Mouse (Mus musculus): ENCODE data around the gene Elp4. TPM values are rescaled to one million over a fixed set of nuclear protein-coding genes. Genes with fewer than 3 reads are reported as not detected.

Elp4 gene
- polyA plus RNA-seq, 1 experiment = not detected

GRCm38 (mm10) chr2:105908351-105908750, 4.0 kb upstream of the Elp4 start:
- TF ChIP-seq CTCF (IDR thresholded peaks at IDR 0.05; ENCODE audit: insufficient read depth, low read depth, low read length) (no peak), POLR2A (IDR thresholded peaks at IDR 0.05; ENCODE audit: insufficient read depth, low read depth, low read length) (no peak)
- 75% methylated on average over 5 of the region's 5 CpGs for WGBS
- no peak overlapping the region for H3K27ac ChIP-seq (ENCODE audit: insufficient read depth, low read depth, low read length)
- no peaks in the 10 kb centered on the region; the same call in 1 of the 2 replicates for H3K4me1 ChIP-seq (ENCODE audit: control insufficient read depth, insufficient read depth, low read length)
- no peak overlapping the region for H3K4me3 ChIP-seq (ENCODE audit: insufficient read depth, low read depth, low read length)

- TF ChIP-seq CTCF (IDR thresholded peaks at IDR 0.05; ENCODE audit: insufficient read depth, low read depth, low read length) (no peak), POLR2A (IDR thresholded peaks at IDR 0.05; ENCODE audit: insufficient read depth, low read depth, low read length) (no peak)
- Histone ChIP-seq H3K4me1 (ENCODE audit: control insufficient read depth, insufficient read depth, low read length) (no peaks in the 10 kb centered on the region), H3K27ac (ENCODE audit: insufficient read depth, low read depth, low read length) (peak overlapping the region; percentile 17; the same call in 1 of the 2 replicates), H3K4me3 (ENCODE audit: insufficient read depth, low read depth, low read length) (peak overlapping the region; percentile 72)
- WGBS = 0% methylated on average over 12 of the region's 12 CpGs
Measured at GRCm38 (mm10) chr2:105904757-105905146, 388 bp upstream of the Elp4 start.

- Histone ChIP-seq H3K27ac (ENCODE audit: insufficient read depth, low read depth, low read length) (no peak overlapping the region), H3K4me1 (ENCODE audit: control insufficient read depth, insufficient read depth, low read length) (no peaks in the 10 kb centered on the region), H3K4me3 (ENCODE audit: insufficient read depth, low read depth, low read length) (no peak overlapping the region)
- TF ChIP-seq CTCF (IDR thresholded peaks at IDR 0.05; ENCODE audit: insufficient read depth, low read depth, low read length) (no peak), POLR2A (IDR thresholded peaks at IDR 0.05; ENCODE audit: insufficient read depth, low read depth, low read length) (no peak)
Measured at GRCm38 (mm10) chr2:105890816-105891215, 13.5 kb downstream of the Elp4 start.

- no peaks in the 10 kb centered on the region for H3K4me1 ChIP-seq (ENCODE audit: control insufficient read depth, insufficient read depth, low read length)
- TF ChIP-seq POLR2A (IDR thresholded peaks at IDR 0.05; ENCODE audit: insufficient read depth, low read depth, low read length) = no peak
- no peak for TF ChIP-seq CTCF (IDR thresholded peaks at IDR 0.05; ENCODE audit: insufficient read depth, low read depth, low read length)
- H3K27ac ChIP-seq (ENCODE audit: insufficient read depth, low read depth, low read length) = no peak overlapping the region
- no peak overlapping the region for H3K4me3 ChIP-seq (ENCODE audit: insufficient read depth, low read depth, low read length)
- 98% methylated on average over 1 of the region's 1 CpGs for WGBS
Measured at GRCm38 (mm10) chr2:105873403-105873802, 31.0 kb downstream of the Elp4 start.

GRCm38 (mm10) chr2:105854740-105855139, 49.6 kb downstream of the Elp4 start:
- Histone ChIP-seq H3K4me3 (ENCODE audit: insufficient read depth, low read depth, low read length) (no peak overlapping the region), H3K27ac (ENCODE audit: insufficient read depth, low read depth, low read length) (no peak overlapping the region), H3K4me1 (ENCODE audit: control insufficient read depth, insufficient read depth, low read length) (0 out of 2 replicates have a peak, but pooled peaks cover 2% of the 10 kb centered on the region)
- WGBS = 40% methylated on average over 2 of the region's 2 CpGs
- TF ChIP-seq POLR2A (IDR thresholded peaks at IDR 0.05; ENCODE audit: insufficient read depth, low read depth, low read length) (no peak), CTCF (IDR thresholded peaks at IDR 0.05; ENCODE audit: insufficient read depth, low read depth, low read length) (no peak)

GRCm38 (mm10) chr2:105852971-105853370, 51.4 kb downstream of the Elp4 start:
- WGBS = 87% methylated on average over 2 of the region's 2 CpGs
- TF ChIP-seq CTCF (IDR thresholded peaks at IDR 0.05; ENCODE audit: insufficient read depth, low read depth, low read length) (no peak), POLR2A (IDR thresholded peaks at IDR 0.05; ENCODE audit: insufficient read depth, low read depth, low read length) (no peak)
- no peak overlapping the region for H3K27ac ChIP-seq (ENCODE audit: insufficient read depth, low read depth, low read length)

GRCm38 (mm10) chr2:105851714-105852293, 52.6 kb downstream of the Elp4 start:
- Histone ChIP-seq H3K27ac (ENCODE audit: insufficient read depth, low read depth, low read length) (no peak overlapping the region), H3K4me1 (ENCODE audit: control insufficient read depth, insufficient read depth, low read length) (0 out of 2 replicates have a peak, but pooled peaks cover 2% of the 10 kb centered on the region), H3K4me3 (ENCODE audit: insufficient read depth, low read depth, low read length) (no peak overlapping the region)
- TF ChIP-seq CTCF (IDR thresholded peaks at IDR 0.05; ENCODE audit: insufficient read depth, low read depth, low read length) = no peak
- TF ChIP-seq POLR2A (IDR thresholded peaks at IDR 0.05; ENCODE audit: insufficient read depth, low read depth, low read length) = no peak

More at GRCm38 (mm10) chr2:105852971-105853370, 51.4 kb downstream of the Elp4 start:
- H3K4me1 ChIP-seq (ENCODE audit: control insufficient read depth, insufficient read depth, low read length) = 0 out of 2 replicates have a peak, but pooled peaks cover 2% of the 10 kb centered on the region
- no peak overlapping the region for H3K4me3 ChIP-seq (ENCODE audit: insufficient read depth, low read depth, low read length)

- 63% methylated on average over 5 of the region's 5 CpGs for WGBS
- no peaks in the 10 kb centered on the region for H3K4me1 ChIP-seq (ENCODE audit: control insufficient read depth, insufficient read depth, low read length)
- no peak overlapping the region for H3K27ac ChIP-seq (ENCODE audit: insufficient read depth, low read depth, low read length)
Measured at GRCm38 (mm10) chr2:105843151-105843550, 61.2 kb downstream of the Elp4 start.

GRCm38 (mm10) chr2:105817965-105818364, 86.4 kb downstream of the Elp4 start:
- WGBS = 92% methylated on average over 1 of the region's 1 CpGs
- no peaks in the 10 kb centered on the region for H3K4me1 ChIP-seq (ENCODE audit: control insufficient read depth, insufficient read depth, low read length)
- TF ChIP-seq CTCF (IDR thresholded peaks at IDR 0.05; ENCODE audit: insufficient read depth, low read depth, low read length) (no peak), POLR2A (IDR thresholded peaks at IDR 0.05; ENCODE audit: insufficient read depth, low read depth, low read length) (no peak)
- no peak overlapping the region for H3K4me3 ChIP-seq (ENCODE audit: insufficient read depth, low read depth, low read length)
- H3K27ac ChIP-seq (ENCODE audit: insufficient read depth, low read depth, low read length) = no peak overlapping the region

More at GRCm38 (mm10) chr2:105843151-105843550, 61.2 kb downstream of the Elp4 start:
- H3K4me3 ChIP-seq (ENCODE audit: insufficient read depth, low read depth, low read length) = no peak overlapping the region
- TF ChIP-seq CTCF (IDR thresholded peaks at IDR 0.05; ENCODE audit: insufficient read depth, low read depth, low read length) (no peak), POLR2A (IDR thresholded peaks at IDR 0.05; ENCODE audit: insufficient read depth, low read depth, low read length) (no peak)
